Mouse (Mus musculus): ENCODE data around the gene Vsig10.
A peak's percentile ranks its signal among the peaks of the same experiment; 100 is the strongest.
"Not testable (repeated sequence)": the region's sequence is repeated elsewhere in the genome, so short reads cannot be mapped to it uniquely, and the experiment has no call there.

Vsig10 gene

GRCm38 (mm10) chr5:117303691-117304579 is 14.9 kb upstream of the Vsig10 start:
- DNase-seq, result no peak

- DNase-seq, result peak; percentile 57
Observed at GRCm38 (mm10) chr5:117304947-117305346, 13.9 kb upstream of the Vsig10 start.

- DNase-seq, result no peak
Observed at GRCm38 (mm10) chr5:117305754-117306153, 13.1 kb upstream of the Vsig10 start.

- no peak for DNase-seq
Observed at GRCm38 (mm10) chr5:117306826-117307225, 12.1 kb upstream of the Vsig10 start.

- peak; percentile 51 for DNase-seq
Observed at GRCm38 (mm10) chr5:117307699-117308098, 11.2 kb upstream of the Vsig10 start.

- DNase-seq, result no peak
Observed at GRCm38 (mm10) chr5:117313420-117313819, 5.5 kb upstream of the Vsig10 start.

GRCm38 (mm10) chr5:117313909-117314308 is 5.0 kb upstream of the Vsig10 start:
- no peak for DNase-seq

GRCm38 (mm10) chr5:117314587-117315428 is 4.1 kb upstream of the Vsig10 start:
- no peak for DNase-seq

- DNase-seq, result no peak
Observed at GRCm38 (mm10) chr5:117323751-117324150, 4.9 kb downstream of the Vsig10 start.

GRCm38 (mm10) chr5:117326408-117326807 is 7.5 kb downstream of the Vsig10 start:
- no peak for DNase-seq

- no peak for DNase-seq
Observed at GRCm38 (mm10) chr5:117330457-117330856, 11.6 kb downstream of the Vsig10 start.

GRCm38 (mm10) chr5:117337999-117338398 is 19.1 kb downstream of the Vsig10 start:
- DNase-seq, result no peak

- no peak for DNase-seq
Observed at GRCm38 (mm10) chr5:117338503-117338902, 19.6 kb downstream of the Vsig10 start.

GRCm38 (mm10) chr5:117340081-117340480 is 21.2 kb downstream of the Vsig10 start:
- no peak for DNase-seq

- no peak for DNase-seq
Observed at GRCm38 (mm10) chr5:117341896-117342295, 23.0 kb downstream of the Vsig10 start.

- DNase-seq, result not testable (repeated sequence)
Observed at GRCm38 (mm10) chr5:117344496-117344895, 25.6 kb downstream of the Vsig10 start.

GRCm38 (mm10) chr5:117345432-117345976 is 26.6 kb downstream of the Vsig10 start:
- no peak for DNase-seq

- no peak for DNase-seq
Observed at GRCm38 (mm10) chr5:117346281-117346680, 27.4 kb downstream of the Vsig10 start.

- DNase-seq, result no peak
Observed at GRCm38 (mm10) chr5:117347011-117347410, 28.1 kb downstream of the Vsig10 start.

- no peak for DNase-seq
Observed at GRCm38 (mm10) chr5:117347838-117348237, 29.0 kb downstream of the Vsig10 start.

GRCm38 (mm10) chr5:117348279-117348678 is 29.4 kb downstream of the Vsig10 start:
- peak; percentile 46 for DNase-seq

- DNase-seq, result no peak
Observed at GRCm38 (mm10) chr5:117354121-117354520, 35.2 kb downstream of the Vsig10 start.

GRCm38 (mm10) chr5:117355648-117356303 is 36.9 kb downstream of the Vsig10 start:
- no peak for DNase-seq
